Mouse (Mus musculus) urinary bladder, postnatal 36 days (tissue): ENCODE data around the gene Aen.
A peak's percentile ranks its signal among the peaks of the same experiment; 100 is the strongest.

Experiments
- DNase-seq, 2 experiments: peaks; one replicate each; pipeline ENCODE4 v3.0.0; 2022; ENCODE audit warnings: low spot score in 2 of 2, mixed read lengths in 1 of 2

Aen gene

GRCm38 (mm10) chr7:78893917-78894316, 1.7 kb upstream of the Aen start:
- DNase-seq, result no peak

- no peak for DNase-seq
Measured at GRCm38 (mm10) chr7:78895021-78895652, 517 bp upstream of the Aen start.

GRCm38 (mm10) chr7:78897567-78897966, 1.9 kb downstream of the Aen start:
- no peak for DNase-seq

- no peak for DNase-seq
Measured at GRCm38 (mm10) chr7:78903174-78903870, 7.7 kb downstream of the Aen start.

- no peak for DNase-seq
Measured at GRCm38 (mm10) chr7:78904175-78904574, 8.5 kb downstream of the Aen start.

GRCm38 (mm10) chr7:78909026-78909425, 13.4 kb downstream of the Aen start:
- DNase-seq, result no peak

GRCm38 (mm10) chr7:78910336-78911098, 14.9 kb downstream of the Aen start:
- no peak for DNase-seq

GRCm38 (mm10) chr7:78911209-78911608, 15.6 kb downstream of the Aen start:
- no peak for DNase-seq

GRCm38 (mm10) chr7:78912253-78912973, 16.8 kb downstream of the Aen start:
- no peak for DNase-seq

GRCm38 (mm10) chr7:78912974-78913474, 17.4 kb downstream of the Aen start, which contains the start of gene Isg20:
Gene Isg20 (plus strand): TSS chr7:78913424.
- no peak for DNase-seq

- DNase-seq, result peak; percentile 90 to 91
Measured at GRCm38 (mm10) chr7:78913649-78914544, 18.2 kb downstream of the Aen start.

- DNase-seq, result no peak
Measured at GRCm38 (mm10) chr7:78914545-78914845, 18.8 kb downstream of the Aen start.

GRCm38 (mm10) chr7:78914896-78915510, 19.3 kb downstream of the Aen start:
- no peak for DNase-seq

GRCm38 (mm10) chr7:78918686-78919085, 23.0 kb downstream of the Aen start:
- DNase-seq, result peak; percentile 46 to 67

GRCm38 (mm10) chr7:78922506-78922905, 26.9 kb downstream of the Aen start:
- no peak for DNase-seq

- DNase-seq, result peak; percentile 54 to 55
Measured at GRCm38 (mm10) chr7:78924300-78924699, 28.6 kb downstream of the Aen start.

GRCm38 (mm10) chr7:78924796-78925195, 29.1 kb downstream of the Aen start:
- DNase-seq, result no peak

GRCm38 (mm10) chr7:78925680-78926079, 30.0 kb downstream of the Aen start:
- no peak for DNase-seq

- no peak for DNase-seq
Measured at GRCm38 (mm10) chr7:78926156-78926555, 30.5 kb downstream of the Aen start.

- DNase-seq, result no peak
Measured at GRCm38 (mm10) chr7:78927266-78927665, 31.6 kb downstream of the Aen start.
